In the genomic region with DNA sequence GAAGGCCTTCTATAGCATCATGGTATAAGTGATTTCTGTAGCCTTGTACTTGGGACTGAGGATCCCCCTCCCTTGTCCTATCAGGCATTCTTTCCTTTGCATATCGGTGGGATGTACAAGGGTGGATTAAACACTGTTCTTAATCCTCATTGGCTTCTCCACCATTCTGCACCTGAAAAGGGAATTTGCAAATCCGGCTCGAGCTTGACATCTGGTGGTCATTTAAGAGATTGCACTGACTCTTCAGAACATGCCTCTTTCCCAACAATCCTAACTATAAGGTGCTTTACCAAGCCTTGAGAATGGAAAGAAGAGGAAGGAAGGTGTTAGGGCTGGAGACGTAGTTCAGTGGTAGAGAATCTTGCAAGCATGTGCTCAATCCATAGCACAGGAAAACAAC, we compare ENCODE assay signal across 9 mouse cellular contexts. TPM values are rescaled to one million over a fixed set of nuclear protein-coding genes. Genes with fewer than 3 reads are reported as not detected.
DNase-seq lines count a peak whose midpoint lies in the region; ATAC-seq and TF ChIP-seq lines count a peak whose summit lies in the region.
"Had no signal": no experiment of that assay in that cellular context is flagged by ENCODE, and none has a peak within 500 bp of the region (broad histone marks: within the 10 kb centered on the region; RNA-seq: fewer than 3 reads in every experiment).

No protein-coding gene starts in this region.

- peak; percentile 87 for TF ChIP-seq CTCF in lung, postnatal 0 days (IDR thresholded peaks at IDR 0.05)

- DNase-seq in gastrocnemius, postnatal 10 days: peak; percentile 38
- no peak for DNase-seq in gastrocnemius, adult 8-10 months (ENCODE audit: low spot score in 2 of 2)
- peak; percentile 47 for DNase-seq in urinary bladder, postnatal 14 days (ENCODE audit: low spot score)
- DNase-seq in urinary bladder, postnatal 10 days (ENCODE audit: low spot score): no peak
- peak; percentile 60 for DNase-seq in embryo, embryonic 9.5 days (ENCODE audit: extremely low spot score)
- peak; percentile 62 to 69 for DNase-seq in kidney, postnatal 4 days
- DNase-seq in lung, postnatal 0 days (ENCODE audit: low spot score): peak; percentile 74

- no peak for TF ChIP-seq EP300 in lung, postnatal 0 days (IDR thresholded peaks at IDR 0.05)

- no peaks in the 10 kb centered on the region for H3K27me3 ChIP-seq in lung, postnatal 0 days (replicated peaks; ENCODE audit: insufficient read depth, low read length)

- H3K27ac ChIP-seq in lung, postnatal 0 days (ENCODE audit: low read length): no peak overlapping the region

- H3K9ac ChIP-seq in lung, postnatal 0 days (replicated peaks; ENCODE audit: low read depth): no peak overlapping the region

- H3K4me1 ChIP-seq in lung, postnatal 0 days (ENCODE audit: insufficient read depth, low read depth, low read length): no peaks in the 10 kb centered on the region

- WGBS in lung, postnatal 0 days: 12% methylated on average over 4 of the region's 4 CpGs

- H3K4me2 ChIP-seq in lung, postnatal 0 days (replicated peaks; ENCODE audit: low read depth, low read length): no peak overlapping the region

- ATAC-seq in lung, postnatal 0 days: no peak
- ATAC-seq in erythroid progenitor cell, adult 5-6 weeks (replicated peaks; ENCODE audit: low FRiP score, poor library complexity, severe bottlenecking): no peak

- no peak overlapping the region for H3K4me3 ChIP-seq in lung, postnatal 0 days (ENCODE audit: low read depth, low read length)

- H3K9me3 ChIP-seq in lung, postnatal 0 days (ENCODE audit: low read length): no peaks in the 10 kb centered on the region

- no peaks in the 10 kb centered on the region for H3K36me3 ChIP-seq in lung, postnatal 0 days (ENCODE audit: insufficient read depth, low read length)

RNA-seq across cellular contexts. Expression of a gene that starts 2.4 kb away (rescaled TPM):
- total RNA-seq in gastrocnemius, postnatal 10 days (2021): under 1 TPM; 0.25 to 0.47 TPM
- not detected for total RNA-seq in gastrocnemius, adult 8-10 months (2022)
- polyA plus RNA-seq in lung, postnatal 0 days (2015; fragmentation: Nextera tagmentation; extraction: Ambion mirVana): not detected in 2 replicates
- not detected in 2 replicates for total RNA-seq in erythroid progenitor cell, adult 5-6 weeks (2015; ENCODE audit: low replicate concordance)
- total RNA-seq in erythroid progenitor cell, adult 5-6 weeks (2017; ENCODE audit: low replicate concordance): not detected in 2 replicates
- polyA plus RNA-seq: heart, embryonic 14.5 days had no signal

RNA-seq across cellular contexts. Expression of a gene that starts 5.5 kb away (rescaled TPM):
- 1,000 to 10,000 TPM; 6,069 to 6,624 TPM for total RNA-seq in gastrocnemius, postnatal 10 days (2021)
- total RNA-seq in gastrocnemius, adult 8-10 months (2022): 10 to 100 TPM; 15.7 to 28.1 (median 22.3) TPM
- polyA plus RNA-seq in lung, postnatal 0 days (2015; fragmentation: Nextera tagmentation; extraction: Ambion mirVana): 131 and 135 TPM in 2 replicates
- total RNA-seq in erythroid progenitor cell, adult 5-6 weeks (2015; ENCODE audit: low replicate concordance): not detected in 2 replicates
- not detected in 2 replicates for total RNA-seq in erythroid progenitor cell, adult 5-6 weeks (2017; ENCODE audit: low replicate concordance)

Comparison
In these comparisons a context has a peak if more than half of its experiments do, and no peak if none do; other contexts are left out.
1. DNase-seq: peak in gastrocnemius, postnatal 10 days (single experiment), urinary bladder, postnatal 14 days (single experiment), embryo, embryonic 9.5 days (single experiment), kidney, postnatal 4 days (2 of 2) and lung, postnatal 0 days (single experiment); none in gastrocnemius, adult 8-10 months (0 of 2) and urinary bladder, postnatal 10 days (single experiment).
2. RNA of a gene that starts 5.5 kb away (total RNA-seq): 6,069 to 6,624 TPM in gastrocnemius, postnatal 10 days; 15.7 to 28.1 TPM in gastrocnemius, adult 8-10 months and not detected in erythroid progenitor cell, adult 5-6 weeks; every median in the first group is over 100 times any median in the second.